ENCODE assay signal across 18 mouse cellular contexts in the genomic region with DNA sequence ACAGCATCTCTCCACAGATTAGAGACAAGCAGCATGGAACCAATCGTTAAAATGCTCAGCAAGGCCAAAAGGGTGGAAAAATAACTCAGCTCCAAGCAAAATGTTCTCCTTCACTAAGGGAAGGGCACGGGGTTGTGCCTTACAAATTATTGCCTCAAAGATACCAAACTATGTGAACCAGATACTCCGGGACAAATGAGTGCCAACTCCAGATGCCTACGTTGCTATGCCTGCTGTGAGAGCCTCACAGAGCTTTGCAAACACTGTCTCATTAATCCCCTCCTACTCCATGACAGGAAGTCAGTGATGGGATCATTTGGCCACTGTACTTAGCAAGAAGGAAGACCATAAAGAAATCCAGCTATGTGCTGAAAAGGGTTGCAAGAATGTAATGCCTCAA.
A peak's percentile ranks its signal among the peaks of the same experiment; 100 is the strongest.
DNase-seq lines count a peak whose midpoint lies in the region; ATAC-seq and TF ChIP-seq lines count a peak whose summit lies in the region.
"Had no signal": no experiment of that assay in that cellular context is flagged by ENCODE, and none has a peak within 500 bp of the region (broad histone marks: within the 10 kb centered on the region; RNA-seq: fewer than 3 reads in every experiment).

No protein-coding gene starts in this region.

- H3K36me3 ChIP-seq in lung, embryonic 14.5 days (ENCODE audit: insufficient read depth) = no peaks in the 10 kb centered on the region
- H3K36me3 ChIP-seq in forebrain, postnatal 0 days (ENCODE audit: insufficient read depth) = no peaks in the 10 kb centered on the region
- H3K36me3 ChIP-seq: embryonic facial prominence, embryonic 15.5 days; heart, embryonic 12.5 days; limb, embryonic 12.5 days had no signal

- DNase-seq in heart, adult 11 months = peak; percentile 76
- DNase-seq in heart, postnatal 25 days (ENCODE audit: low spot score) = no peak
- DNase-seq in lung, embryonic 14.5 days = no peak
- DNase-seq in lung, postnatal 10 days = no peak
- peak; percentile 61 for DNase-seq in brain, embryonic 14.5 days (ENCODE audit: low read depth)
- peak; percentile 21 for DNase-seq in forebrain, postnatal 0 days
- no peak for DNase-seq in left cerebral cortex, postnatal 36 days (ENCODE audit: low spot score in 2 of 2)
- DNase-seq: B cell, adult 2 months; cerebellum, adult 9-11 months; gastrocnemius, adult 2 months; heart, postnatal 36 days; thymus, adult 18-20 months; thymus, postnatal 4 days had no signal

- no peaks in the 10 kb centered on the region for H3K4me1 ChIP-seq in lung, embryonic 14.5 days (ENCODE audit: insufficient read depth)
- peaks cover 9% of the 10 kb centered on the region; the same call in 1 of the 2 replicates for H3K4me1 ChIP-seq in forebrain, postnatal 0 days (ENCODE audit: insufficient read depth)

- ATAC-seq in lung, embryonic 14.5 days (ENCODE audit: insufficient read depth) = 0 out of 2 replicates have a peak, but pooled peaks have one; percentile 24
- ATAC-seq in forebrain, postnatal 0 days = peak; percentile 27
- ATAC-seq in frontal cortex, adult (ENCODE audit: low TSS enrichment) = no peak

- 37% methylated on average over 4 of the region's 4 CpGs for WGBS in lung, embryonic 14.5 days
- WGBS in forebrain, postnatal 0 days = 19% methylated on average over 4 of the region's 4 CpGs

- no peak overlapping the region for H3K9ac ChIP-seq in lung, embryonic 14.5 days
- no peak overlapping the region for H3K9ac ChIP-seq in forebrain, postnatal 0 days
- H3K9ac ChIP-seq: embryonic facial prominence, embryonic 15.5 days; heart, embryonic 12.5 days; limb, embryonic 12.5 days; liver, embryonic 14.5 days had no signal

- no peak for TF ChIP-seq POLR2A in brain, embryonic 14.5 days (IDR thresholded peaks at IDR 0.05; ENCODE audit: borderline replicate concordance, extremely low read depth, insufficient read depth, insufficient read length, poor library complexity, severe bottlenecking)

- H3K27ac ChIP-seq in lung, embryonic 14.5 days (ENCODE audit: low read depth) = no peak overlapping the region
- peak overlapping the region; percentile 15; the same call in 1 of the 2 replicates for H3K27ac ChIP-seq in forebrain, postnatal 0 days (ENCODE audit: low read depth, low read length)
- H3K27ac ChIP-seq: embryonic facial prominence, embryonic 15.5 days; gastrocnemius, adult 2 months; limb, embryonic 12.5 days; liver, embryonic 14.5 days had no signal

- intact Hi-C loops in heart, postnatal 25 days (cut with DNase I) = no loop called here
- intact Hi-C loops in left cerebral cortex, postnatal 36 days (cut with DNase I) = no loop called here

- H3K27me3 ChIP-seq in lung, embryonic 14.5 days (ENCODE audit: insufficient read depth, low read length) = no peaks in the 10 kb centered on the region
- H3K27me3 ChIP-seq in forebrain, postnatal 0 days (ENCODE audit: insufficient read depth, low read length) = no peaks in the 10 kb centered on the region
- H3K27me3 ChIP-seq: embryonic facial prominence, embryonic 15.5 days; heart, embryonic 12.5 days; limb, embryonic 12.5 days had no signal

- no peak overlapping the region for H3K4me3 ChIP-seq in lung, embryonic 14.5 days (ENCODE audit: low read depth, low read length)
- H3K4me3 ChIP-seq in forebrain, postnatal 0 days (ENCODE audit: low read depth, low read length) = no peak overlapping the region
- H3K4me3 ChIP-seq: embryonic facial prominence, embryonic 15.5 days; gastrocnemius, adult 2 months; heart, embryonic 12.5 days; limb, embryonic 12.5 days had no signal

- no peaks in the 10 kb centered on the region for H3K9me3 ChIP-seq in lung, embryonic 14.5 days (ENCODE audit: low read depth, low read length)
- no peaks in the 10 kb centered on the region for H3K9me3 ChIP-seq in forebrain, postnatal 0 days (ENCODE audit: low read length)
- H3K9me3 ChIP-seq: embryonic facial prominence, embryonic 15.5 days; heart, embryonic 12.5 days; limb, embryonic 12.5 days had no signal

- no peak overlapping the region for H3K4me2 ChIP-seq in lung, embryonic 14.5 days
- H3K4me2 ChIP-seq in forebrain, postnatal 0 days (ENCODE audit: low read depth) = no peak overlapping the region
- H3K4me2 ChIP-seq: embryonic facial prominence, embryonic 15.5 days; heart, embryonic 12.5 days; limb, embryonic 12.5 days had no signal

- no peak for TF ChIP-seq CTCF in lung, embryonic 14.5 days (IDR thresholded peaks at IDR 0.05; ENCODE audit: low read depth)
- TF ChIP-seq CTCF in brain, embryonic 14.5 days (IDR thresholded peaks at IDR 0.05; ENCODE audit: borderline replicate concordance, extremely low read depth, insufficient read depth, insufficient read length) = no peak
- TF ChIP-seq CTCF in forebrain, postnatal 0 days (IDR thresholded peaks at IDR 0.05; ENCODE audit: low read depth) = no peak

Comparison
In these comparisons a context has a peak if more than half of its experiments do, and no peak if none do; other contexts are left out.
1. DNase-seq: peak in heart, adult 11 months (single experiment), brain, embryonic 14.5 days (single experiment) and forebrain, postnatal 0 days (single experiment); none in heart, postnatal 25 days (single experiment), lung, embryonic 14.5 days (single experiment), lung, postnatal 10 days (single experiment) and left cerebral cortex, postnatal 36 days (0 of 2).